In the genomic region with DNA sequence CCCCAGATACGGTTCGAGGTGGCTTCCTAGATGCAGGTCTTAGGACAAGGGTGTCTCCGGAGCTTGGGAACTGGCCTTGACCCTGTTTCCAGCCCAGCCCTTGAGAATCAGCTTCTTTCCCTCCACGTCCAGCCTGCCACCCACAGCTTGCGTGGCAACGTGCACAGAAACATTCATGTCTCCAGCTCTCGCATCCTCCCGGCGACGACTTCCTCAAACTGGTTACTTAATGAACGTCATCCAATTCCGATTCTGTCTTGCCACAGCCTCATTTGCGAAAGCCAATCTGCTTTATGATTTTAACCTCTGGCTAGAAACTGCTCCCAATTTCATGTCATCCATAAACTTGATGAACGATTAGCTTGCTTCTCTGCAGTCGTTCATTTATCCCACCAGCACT, we compare ENCODE assay signal across 19 mouse cellular contexts. TPM values are rescaled to one million over a fixed set of nuclear protein-coding genes. Genes with fewer than 3 reads are reported as not detected.
A peak's percentile ranks its signal among the peaks of the same experiment; 100 is the strongest.
DNase-seq lines count a peak whose midpoint lies in the region; ATAC-seq lines count a peak whose summit lies in the region.
"Had no signal": no experiment of that assay in that cellular context is flagged by ENCODE, and none has a peak within 500 bp of the region (broad histone marks: within the 10 kb centered on the region; RNA-seq: fewer than 3 reads in every experiment).

No protein-coding gene starts in this region.

- no peak for ATAC-seq in hindbrain, embryonic 15.5 days (ENCODE audit: low FRiP score, low read depth)
- ATAC-seq in hindbrain, embryonic 14.5 days (ENCODE audit: low FRiP score): no peak
- no peak for ATAC-seq in midbrain, embryonic 15.5 days (replicated peaks)
- ATAC-seq in midbrain, embryonic 16.5 days: no peak
- peak; percentile 33; the same call in 1 of the 2 replicates for ATAC-seq in granulocyte monocyte progenitor cell, adult 5-6 weeks (replicated peaks; ENCODE audit: poor library complexity, severe bottlenecking)
- ATAC-seq: activated CD4-positive, CD25-positive, alpha-beta regulatory T cell, adult 4 months had no signal

- no peak overlapping the region for H3K4me2 ChIP-seq in hindbrain, embryonic 15.5 days
- no peak overlapping the region for H3K4me2 ChIP-seq in hindbrain, embryonic 14.5 days (replicated peaks)
- no peak overlapping the region for H3K4me2 ChIP-seq in midbrain, embryonic 15.5 days
- no peak overlapping the region for H3K4me2 ChIP-seq in midbrain, embryonic 16.5 days (ENCODE audit: low read length)
- H3K4me2 ChIP-seq: forebrain, embryonic 12.5 days; heart, embryonic 13.5 days had no signal

- H3K27me3 ChIP-seq in hindbrain, embryonic 15.5 days: no peaks in the 10 kb centered on the region
- no peaks in the 10 kb centered on the region for H3K27me3 ChIP-seq in hindbrain, embryonic 14.5 days (ENCODE audit: control insufficient read depth, insufficient read depth, low read length)
- H3K27me3 ChIP-seq in midbrain, embryonic 15.5 days (replicated peaks): no peaks in the 10 kb centered on the region
- no peaks in the 10 kb centered on the region for H3K27me3 ChIP-seq in midbrain, embryonic 16.5 days (ENCODE audit: control insufficient read depth, insufficient read depth, low read depth, low read length)
- H3K27me3 ChIP-seq: embryonic facial prominence, embryonic 13.5 days had no signal

- 58% methylated on average over 15 of the region's 15 CpGs for WGBS in hindbrain, embryonic 15.5 days
- WGBS in hindbrain, embryonic 14.5 days: 63% methylated on average over 15 of the region's 15 CpGs
- 77% methylated on average over 15 of the region's 15 CpGs for WGBS in midbrain, embryonic 15.5 days
- WGBS in midbrain, embryonic 16.5 days: 75% methylated on average over 15 of the region's 15 CpGs

- H3K27ac ChIP-seq in hindbrain, embryonic 15.5 days (replicated peaks): peak overlapping the region; percentile 49
- H3K27ac ChIP-seq in hindbrain, embryonic 14.5 days: no peak overlapping the region; the same call in none of the 2 replicates
- H3K27ac ChIP-seq in midbrain, embryonic 15.5 days: 0 out of 2 replicates have a peak overlapping the region, but pooled peaks have one; percentile 18
- no peak overlapping the region for H3K27ac ChIP-seq in midbrain, embryonic 16.5 days (ENCODE audit: low read length)
- H3K27ac ChIP-seq: embryonic facial prominence, embryonic 13.5 days; forebrain, embryonic 12.5 days; heart, embryonic 13.5 days; limb, embryonic 15.5 days; macrophage had no signal

- no peaks in the 10 kb centered on the region for H3K9me3 ChIP-seq in hindbrain, embryonic 15.5 days
- H3K9me3 ChIP-seq in hindbrain, embryonic 14.5 days (ENCODE audit: control insufficient read depth, low read length): no peaks in the 10 kb centered on the region
- H3K9me3 ChIP-seq in midbrain, embryonic 15.5 days: no peaks in the 10 kb centered on the region
- H3K9me3 ChIP-seq in midbrain, embryonic 16.5 days (replicated peaks; ENCODE audit: control insufficient read depth, low read length, poor library complexity, severe bottlenecking): no peaks in the 10 kb centered on the region
- H3K9me3 ChIP-seq: limb, embryonic 15.5 days had no signal

- H3K4me1 ChIP-seq in hindbrain, embryonic 15.5 days (replicated peaks): peaks cover 27% of the 10 kb centered on the region
- H3K4me1 ChIP-seq in hindbrain, embryonic 14.5 days (replicated peaks; ENCODE audit: control insufficient read depth, insufficient read depth, low read length): peaks cover 20% of the 10 kb centered on the region
- peaks cover 19% of the 10 kb centered on the region; the same call in 1 of the 2 replicates for H3K4me1 ChIP-seq in midbrain, embryonic 15.5 days
- H3K4me1 ChIP-seq in midbrain, embryonic 16.5 days (ENCODE audit: control insufficient read depth, insufficient read depth, low read length): peaks cover 8% of the 10 kb centered on the region
- H3K4me1 ChIP-seq: heart, embryonic 13.5 days had no signal

- no peak overlapping the region for H3K4me3 ChIP-seq in hindbrain, embryonic 15.5 days
- H3K4me3 ChIP-seq in hindbrain, embryonic 14.5 days (replicated peaks; ENCODE audit: low read length): no peak overlapping the region
- no peak overlapping the region for H3K4me3 ChIP-seq in midbrain, embryonic 15.5 days
- H3K4me3 ChIP-seq in midbrain, embryonic 16.5 days (ENCODE audit: low read depth, low read length): no peak overlapping the region
- H3K4me3 ChIP-seq: embryonic facial prominence, embryonic 13.5 days; forebrain, embryonic 12.5 days; heart, embryonic 13.5 days; limb, embryonic 15.5 days had no signal

- no peaks in the 10 kb centered on the region for H3K36me3 ChIP-seq in hindbrain, embryonic 15.5 days
- H3K36me3 ChIP-seq in hindbrain, embryonic 14.5 days (replicated peaks; ENCODE audit: control insufficient read depth, insufficient read depth): no peaks in the 10 kb centered on the region
- H3K36me3 ChIP-seq in midbrain, embryonic 15.5 days (replicated peaks): no peaks in the 10 kb centered on the region
- no peaks in the 10 kb centered on the region for H3K36me3 ChIP-seq in midbrain, embryonic 16.5 days (ENCODE audit: control insufficient read depth, insufficient read depth, low read length)
- H3K36me3 ChIP-seq: embryonic facial prominence, embryonic 13.5 days; forebrain, embryonic 12.5 days; heart, embryonic 13.5 days; limb, embryonic 15.5 days had no signal

- no peak for DNase-seq in hindbrain, embryonic 14.5 days (ENCODE audit: low spot score)
- DNase-seq in right cerebral cortex, postnatal 25 days: peak; percentile 14
- no peak for DNase-seq in gastrocnemius, adult 8-10 months (ENCODE audit: low spot score in 2 of 2)
- DNase-seq in c-Kit-positive CD71-positive TER-119-positive erythroid progenitor cells, embryonic 14.5 days (ENCODE audit: low spot score): no peak
- DNase-seq: gastrocnemius, postnatal 14 days; kidney, adult 8-10 months; thymus, adult 18-20 months had no signal

- H3K9ac ChIP-seq in hindbrain, embryonic 15.5 days: no peak overlapping the region
- H3K9ac ChIP-seq in hindbrain, embryonic 14.5 days: no peak overlapping the region
- no peak overlapping the region for H3K9ac ChIP-seq in midbrain, embryonic 15.5 days
- H3K9ac ChIP-seq in midbrain, embryonic 16.5 days (ENCODE audit: low read depth, low read length): no peak overlapping the region
- H3K9ac ChIP-seq: forebrain, embryonic 12.5 days; heart, embryonic 13.5 days; limb, embryonic 15.5 days had no signal

RNA-seq across cellular contexts. Expression of gene Tspan17, which starts 49.4 kb away (rescaled TPM):
- polyA plus RNA-seq in hindbrain, embryonic 15.5 days (2015; fragmentation: Nextera tagmentation; extraction: Ambion mirVana): 95.7 and 98.3 TPM in 2 replicates
- 72.8 and 74.1 TPM in 2 replicates for polyA plus RNA-seq in hindbrain, embryonic 14.5 days (2014; fragmentation: Nextera tagmentation; extraction: Ambion mirVana)
- polyA plus RNA-seq in midbrain, embryonic 15.5 days (2015; fragmentation: Nextera tagmentation; extraction: Ambion mirVana): 49.3 and 54.0 TPM in 2 replicates
- 60.1 and 67.7 TPM in 2 replicates for polyA plus RNA-seq in midbrain, embryonic 16.5 days (2015; fragmentation: Nextera tagmentation; extraction: Ambion mirVana)
- total RNA-seq in granulocyte monocyte progenitor cell, adult 5-6 weeks (2014; fragmentation: Nextera tagmentation): 1.4 and 5.6 TPM in 2 replicates
- total RNA-seq in granulocyte monocyte progenitor cell, adult 5-6 weeks (2017): 0.31 TPM in 1 of 2 replicates, not detected in the other
- total RNA-seq in gastrocnemius, adult 8-10 months (2022): 10 to 100 TPM; 15.5 to 26.0 (median 20.5) TPM

RNA-seq across cellular contexts. Expression of gene Eif4e1b, which starts 54.7 kb away (rescaled TPM):
- not detected in 2 replicates for polyA plus RNA-seq in hindbrain, embryonic 15.5 days (2015; fragmentation: Nextera tagmentation; extraction: Ambion mirVana)
- polyA plus RNA-seq in hindbrain, embryonic 14.5 days (2014; fragmentation: Nextera tagmentation; extraction: Ambion mirVana): not detected in 2 replicates
- not detected in 2 replicates for polyA plus RNA-seq in midbrain, embryonic 15.5 days (2015; fragmentation: Nextera tagmentation; extraction: Ambion mirVana)
- not detected in 2 replicates for polyA plus RNA-seq in midbrain, embryonic 16.5 days (2015; fragmentation: Nextera tagmentation; extraction: Ambion mirVana)
- not detected in 2 replicates for total RNA-seq in granulocyte monocyte progenitor cell, adult 5-6 weeks (2014; fragmentation: Nextera tagmentation)
- total RNA-seq in granulocyte monocyte progenitor cell, adult 5-6 weeks (2017): not detected in 2 replicates
- total RNA-seq in gastrocnemius, adult 8-10 months (2022): not detected
- total RNA-seq: adrenal gland, postnatal 4 days; gastrocnemius, postnatal 14 days had no signal
- polyA plus RNA-seq: activated CD4-positive, CD25-positive, alpha-beta regulatory T cell, adult 4 months; embryonic facial prominence, embryonic 13.5 days; forebrain, embryonic 12.5 days; heart, embryonic 13.5 days; hindbrain, embryonic 11.5 days; limb, embryonic 15.5 days; macrophage had no signal

Comparison
In these comparisons a context has a peak if more than half of its experiments do, and no peak if none do; other contexts are left out.
1. H3K27ac ChIP-seq: peak in hindbrain, embryonic 15.5 days (single experiment) and midbrain, embryonic 15.5 days (single experiment); none in hindbrain, embryonic 14.5 days (single experiment) and midbrain, embryonic 16.5 days (single experiment).